Mouse (Mus musculus): ENCODE data around the gene Ace. TPM values are rescaled to one million over a fixed set of nuclear protein-coding genes. Genes with fewer than 3 reads are reported as not detected.

The Ace gene
- total and polyA plus RNA-seq, 3 experiments = not detected

GRCm38 (mm10) chr11:106025774-106026173 is 58.0 kb downstream of the Ace start:
- Histone ChIP-seq H3K4me1 (ENCODE audit: control insufficient read depth in 1 of 2, insufficient read depth in 2 of 2, low read length in 2 of 2) (peaks cover 10 to 20% of the 10 kb centered on the region in 2 experiments; a peak in 3 of 4 replicates), H3K27me3 (ENCODE audit: control insufficient read depth in 1 of 2, insufficient read depth in 2 of 2, low read length in 2 of 2) (no peaks in the 10 kb centered on the region), H3K27ac (ENCODE audit: control insufficient read depth, low read depth, low read length) (no peak overlapping the region), H3K79me2 (ENCODE audit: control insufficient read depth, insufficient read depth, low read length, poor library complexity) (no peaks in the 10 kb centered on the region), H3K9me3 (replicated peaks; ENCODE audit: insufficient read depth, low read length) (no peaks in the 10 kb centered on the region), H3K4me3 (ENCODE audit: control insufficient read depth in 1 of 2, insufficient read depth in 1 of 2, low read depth in 2 of 2, low read length in 2 of 2) (no peak overlapping the region), H3K9ac (ENCODE audit: control insufficient read depth, low read depth, low read length, poor library complexity, severe bottlenecking) (no peak overlapping the region), H3K36me3 (ENCODE audit: control insufficient read depth in 1 of 2, insufficient read depth in 2 of 2, low read length in 2 of 2) (peaks cover 0 to 15% of the 10 kb centered on the region in 2 experiments; a peak in 2 of 4 replicates)
- peak; percentile 77 for DNase-seq (ENCODE audit: low read depth, low spot score)
- no peak for TF ChIP-seq USF1 (IDR thresholded peaks at IDR 0.05; ENCODE audit: low read depth, low read length)
- TF ChIP-seq JUND (IDR thresholded peaks at IDR 0.05; ENCODE audit: low read depth, low read length) = 0 out of 2 replicates have a peak, but pooled peaks have one; percentile 23
- no peak for TF ChIP-seq SIN3A (IDR thresholded peaks at IDR 0.05; ENCODE audit: low read length)
- no peak for TF ChIP-seq POLR2AphosphoS2 (IDR thresholded peaks at IDR 0.05; ENCODE audit: low read length)
- no peak for TF ChIP-seq HCFC1 (IDR thresholded peaks at IDR 0.05; ENCODE audit: low read depth, low read length)
- TF ChIP-seq MAFK (IDR thresholded peaks at IDR 0.05; ENCODE audit: borderline replicate concordance, low read depth, low read length) = no peak
- peak; percentile 64 for TF ChIP-seq RCOR1 (IDR thresholded peaks at IDR 0.05; ENCODE audit: low read depth, low read length)
- no peak for TF ChIP-seq NRF1 (IDR thresholded peaks at IDR 0.05; ENCODE audit: insufficient read depth, low read depth, low read length, poor library complexity, severe bottlenecking)
- TF ChIP-seq ZNF384 (IDR thresholded peaks at IDR 0.05; ENCODE audit: low read depth, low read length) = no peak
- TF ChIP-seq UBTF (IDR thresholded peaks at IDR 0.05; ENCODE audit: borderline replicate concordance, insufficient read depth, low read depth, low read length) = no peak
- peak; percentile 80 for TF ChIP-seq ETS1 (IDR thresholded peaks at IDR 0.05; ENCODE audit: low read depth, low read length)
- no peak for TF ChIP-seq SMC3 (IDR thresholded peaks at IDR 0.05; ENCODE audit: low read depth, low read length)
- peak; percentile 97 for TF ChIP-seq GATA1 (IDR thresholded peaks at IDR 0.05; ENCODE audit: low read depth, low read length)
- peak; percentile 56; the same call in 1 of the 2 replicates for TF ChIP-seq TAL1 (IDR thresholded peaks at IDR 0.05; ENCODE audit: low read length)
- no peak for TF ChIP-seq MYB (IDR thresholded peaks at IDR 0.05; ENCODE audit: low read depth, low read length)
- no peak for TF ChIP-seq MAX (IDR thresholded peaks at IDR 0.05; ENCODE audit: low read length)
- no peak for TF ChIP-seq POLR2A (IDR thresholded peaks at IDR 0.05; ENCODE audit: control insufficient read depth in 1 of 2, insufficient read depth in 1 of 2, low read depth in 1 of 2, low read length in 2 of 2, poor library complexity in 1 of 2)
- TF ChIP-seq E2F4 (IDR thresholded peaks at IDR 0.05; ENCODE audit: borderline replicate concordance, low read depth, low read length) = no peak
- TF ChIP-seq MXI1 (IDR thresholded peaks at IDR 0.05; ENCODE audit: low read depth, low read length) = no peak
- TF ChIP-seq MAZ (IDR thresholded peaks at IDR 0.05; ENCODE audit: low read depth, low read length) = no peak
- TF ChIP-seq CTCF (IDR thresholded peaks at IDR 0.05 in 2 of 3, conservative IDR thresholded peaks at IDR 0.05 in 1 of 3; ENCODE audit: control insufficient read depth in 1 of 3, insufficient read depth in 1 of 3, low read depth in 2 of 3, low read length in 3 of 3, poor library complexity in 1 of 3, severe bottlenecking in 1 of 3) = no peak
- TF ChIP-seq EP300 (IDR thresholded peaks at IDR 0.05; ENCODE audit: low read depth in 1 of 2, low read length in 2 of 2) = peak; percentile 82 to 85
- no peak for TF ChIP-seq USF2 (IDR thresholded peaks at IDR 0.05; ENCODE audit: borderline replicate concordance in 1 of 2, insufficient read depth in 1 of 2, low read depth in 1 of 2, low read length in 2 of 2)
- no peak for TF ChIP-seq TBP (IDR thresholded peaks at IDR 0.05; ENCODE audit: low read depth, low read length)
- no peak for TF ChIP-seq MEF2A (IDR thresholded peaks at IDR 0.05; ENCODE audit: extremely low read depth, insufficient replicate concordance, low read depth, low read length, poor library complexity, severe bottlenecking)
- TF ChIP-seq ZC3H11A (IDR thresholded peaks at IDR 0.05; ENCODE audit: low read depth, low read length) = no peak
- no peak for TF ChIP-seq BHLHE40 (IDR thresholded peaks at IDR 0.05; ENCODE audit: borderline replicate concordance, low read depth, low read length)
- TF ChIP-seq CHD1 (IDR thresholded peaks at IDR 0.05; ENCODE audit: low read depth, low read length) = no peak
- no peak for TF ChIP-seq KAT2A (conservative IDR thresholded peaks at IDR 0.05; ENCODE audit: low read depth, low read length)
- TF ChIP-seq ZKSCAN1 (IDR thresholded peaks at IDR 0.05; ENCODE audit: low read depth, low read length) = no peak
- peak; percentile 87 for TF ChIP-seq TCF12 (IDR thresholded peaks at IDR 0.05; ENCODE audit: low read depth, low read length)
- no peak for TF ChIP-seq ELF1 (IDR thresholded peaks at IDR 0.05; ENCODE audit: low read depth, low read length)
- TF ChIP-seq POLR2AphosphoS5 (IDR thresholded peaks at IDR 0.05; ENCODE audit: borderline replicate concordance, low read depth, low read length) = no peak
- TF ChIP-seq RAD21 (IDR thresholded peaks at IDR 0.05; ENCODE audit: low read depth, low read length) = no peak
- no peak for TF ChIP-seq CHD2 (IDR thresholded peaks at IDR 0.05; ENCODE audit: low read length)
- TF ChIP-seq NELFE (IDR thresholded peaks at IDR 0.05; ENCODE audit: low read depth, low read length) = no peak
- TF ChIP-seq GABPA (IDR thresholded peaks at IDR 0.05; ENCODE audit: low read depth, low read length) = no peak
- no peak for TF ChIP-seq ZMIZ1 (IDR thresholded peaks at IDR 0.05; ENCODE audit: low read depth, low read length)

Data from MEL (cell line).